Mouse (Mus musculus): ENCODE measurements around the gene Spocd1. TPM values are rescaled to one million over a fixed set of nuclear protein-coding genes. Genes with fewer than 3 reads are reported as not detected.

Gene Spocd1
- total and polyA plus RNA-seq, 3 experiments, result 0.04 to 0.07 TPM; not detected in 1

- dilution Hi-C loops (cut with MboI; ENCODE audit: extremely low pct_ligation_motif_present, extremely low pct_unique_long_range_greater_than_20kb, low sequenced_read_pairs), result no loop called here
- Histone ChIP-seq H3K27me3 (replicated peaks) (peaks cover 94% of the 10 kb centered on the region), H3K4me1 (ENCODE audit: control insufficient read depth in 1 of 2, insufficient read depth in 2 of 2) (peaks cover 24 to 59% of the 10 kb centered on the region in 2 experiments), H3K9me3 (replicated peaks; ENCODE audit: low read length) (peaks cover 3% of the 10 kb centered on the region), H3K27ac (ENCODE audit: insufficient read depth, low read depth) (no peak overlapping the region), H3K4me3 (replicated peaks in 1 of 3; ENCODE audit: low read depth in 2 of 3, low read length in 2 of 3, poor library complexity in 1 of 3) (no peak overlapping the region), H3K79me2 (replicated peaks; ENCODE audit: control insufficient read depth, extremely low read depth, insufficient read depth, poor library complexity, severe bottlenecking) (no peaks in the 10 kb centered on the region), H3K9ac (ENCODE audit: insufficient read depth, low read depth) (no peak overlapping the region), H3K4me2 (ENCODE audit: insufficient read depth, low read depth, poor library complexity, severe bottlenecking) (peak overlapping the region; percentile 86; the same call in 1 of the 2 replicates), H3K36me3 (replicated peaks in 1 of 2; ENCODE audit: control insufficient read depth in 1 of 2, insufficient read depth in 1 of 2, low read length in 1 of 2) (no peaks in the 10 kb centered on the region)
- in situ Hi-C loops (cut with MboI; ENCODE audit: low pct_ligation_motif_present, low pct_unique_long_range_greater_than_20kb, low sequenced_read_pairs), result no loop called here
- TF ChIP-seq MAZ (IDR thresholded peaks at IDR 0.05; ENCODE audit: low read depth, low read length) (no peak), CHD1 (IDR thresholded peaks at IDR 0.05; ENCODE audit: low read depth, low read length) (no peak), EP300 (IDR thresholded peaks at IDR 0.05; ENCODE audit: low read length) (no peak), GABPA (IDR thresholded peaks at IDR 0.05; ENCODE audit: insufficient replicate concordance, low read depth, low read length) (no peak), RAD21 (IDR thresholded peaks at IDR 0.05; ENCODE audit: low read depth, low read length) (peak; percentile 57), MXI1 (IDR thresholded peaks at IDR 0.05; ENCODE audit: low read depth, low read length) (no peak), ZC3H11A (IDR thresholded peaks at IDR 0.05; ENCODE audit: low read depth, low read length) (no peak), CTCF (conservative IDR thresholded peaks at IDR 0.05 in 1 of 2, IDR thresholded peaks at IDR 0.05 in 1 of 2; ENCODE audit: low read depth in 2 of 2, low read length in 2 of 2) (peak in 1 of 2 experiments; percentile 68; a peak in 2 of 4 replicates), RCOR1 (conservative IDR thresholded peaks at IDR 0.05; ENCODE audit: low read depth, low read length) (no peak), SMC3 (IDR thresholded peaks at IDR 0.05; ENCODE audit: low read depth, low read length) (peak; percentile 71), PAX5 (IDR thresholded peaks at IDR 0.05; ENCODE audit: low read length) (no peak), BHLHE40 (IDR thresholded peaks at IDR 0.05; ENCODE audit: low read depth, low read length) (no peak; the same call in 1 of the 2 replicates), MAFK (IDR thresholded peaks at IDR 0.05; ENCODE audit: insufficient replicate concordance, low read length) (no peak), ZKSCAN1 (IDR thresholded peaks at IDR 0.05; ENCODE audit: borderline replicate concordance, low read depth, low read length) (no peak)
- DNase-seq (ENCODE audit: extremely low read depth), result no peak
These were observed 54.8 kb downstream of the Spocd1 start for GRCm38 (mm10) chr4:129983764-129984420.

GRCm38 (mm10) chr4:129984421-129985061 lies 55.5 kb downstream of the Spocd1 start, which contains the start of gene Adgrb2:
TSS of gene Adgrb2 (plus strand) at chr4:129984870.
- Histone ChIP-seq H3K27ac (ENCODE audit: insufficient read depth, low read depth) (no peak within 1 kb of the TSS), H3K79me2 (replicated peaks; ENCODE audit: control insufficient read depth, extremely low read depth, insufficient read depth, poor library complexity, severe bottlenecking) (no peaks in the 10 kb centered on the region), H3K27me3 (replicated peaks) (peaks cover 94% of the 10 kb centered on the region), H3K4me3 (replicated peaks in 1 of 3; ENCODE audit: low read depth in 2 of 3, low read length in 2 of 3, poor library complexity in 1 of 3) (peak within 1 kb of the TSS in 1 of 3 experiments; percentile 58), H3K9ac (ENCODE audit: insufficient read depth, low read depth) (peak within 1 kb of the TSS; percentile 14; the same call in 1 of the 2 replicates), H3K36me3 (replicated peaks in 1 of 2; ENCODE audit: control insufficient read depth in 1 of 2, insufficient read depth in 1 of 2, low read length in 1 of 2) (no peaks in the 10 kb centered on the region), H3K9me3 (replicated peaks; ENCODE audit: low read length) (peaks cover 3% of the 10 kb centered on the region), H3K4me1 (ENCODE audit: control insufficient read depth in 1 of 2, insufficient read depth in 2 of 2) (peaks cover 24 to 59% of the 10 kb centered on the region in 2 experiments), H3K4me2 (ENCODE audit: insufficient read depth, low read depth, poor library complexity, severe bottlenecking) (peak within 1 kb of the TSS; percentile 86)
- in situ Hi-C loops (cut with MboI; ENCODE audit: low pct_ligation_motif_present, low pct_unique_long_range_greater_than_20kb, low sequenced_read_pairs) (no loop called here), dilution Hi-C loops (cut with MboI; ENCODE audit: extremely low pct_ligation_motif_present, extremely low pct_unique_long_range_greater_than_20kb, low sequenced_read_pairs) (no loop called here)
- DNase-seq (ENCODE audit: extremely low read depth), result no peak
- TF ChIP-seq NRF1 (IDR thresholded peaks at IDR 0.05; ENCODE audit: low read depth, low read length) (peak; percentile 60), MAZ (IDR thresholded peaks at IDR 0.05; ENCODE audit: low read depth, low read length) (no peak)

Measured in CH12.LX (cell line).